Mouse (Mus musculus) ES-Bruce4 (cell line): ENCODE measurements around the gene Pogz. TPM values are rescaled to one million over a fixed set of nuclear protein-coding genes. Genes with fewer than 3 reads are reported as not detected.

ENCODE experiments used
- H3K27ac ChIP-seq: 2 replicates; pipeline ENCODE4 v1.5.1; 2012; ENCODE audit warnings: low read length, inconsistent platforms; ENCODE audit not compliant: insufficient read depth
- H3K27me3 ChIP-seq: 2 replicates; pipeline ENCODE4 v1.6.1; 2012; ENCODE audit warnings: mild to moderate bottlenecking, low read length, inconsistent platforms; ENCODE audit not compliant: control insufficient read depth, poor library complexity, insufficient read depth, severe bottlenecking
- H3K36me3 ChIP-seq: 2 replicates; pipeline ENCODE4 v1.6.1; 2012; ENCODE audit warnings: inconsistent platforms, mild to moderate bottlenecking, low read length, moderate library complexity; ENCODE audit not compliant: control insufficient read depth, poor library complexity, insufficient read depth, severe bottlenecking
- H3K4me1 ChIP-seq: one replicate; pipeline ENCODE4 v1.8.1; 2011; ENCODE audit warnings: low read length; ENCODE audit not compliant: control insufficient read depth, insufficient read depth
- H3K4me3 ChIP-seq: 2 replicates; pipeline ENCODE4 v1.5.1; 2011; ENCODE audit warnings: low read depth, mild to moderate bottlenecking, low read length
- H3K9ac ChIP-seq: 2 replicates; pipeline ENCODE4 v1.6.1; 2012; ENCODE audit warnings: low read depth, mild to moderate bottlenecking, inconsistent platforms; ENCODE audit not compliant: poor library complexity, severe bottlenecking
- H3K9me3 ChIP-seq: replicated peaks from 2 replicates; pipeline ENCODE4 v1.6.1; 2012; ENCODE audit warnings: mild to moderate bottlenecking, low read length, inconsistent platforms; ENCODE audit not compliant: control insufficient read depth, poor library complexity, insufficient read depth, severe bottlenecking
- CTCF ChIP-seq: IDR thresholded peaks from one replicate; pipeline ENCODE4 v1.8.1; 2011; ENCODE audit warnings: low read depth, low read length
- EP300 ChIP-seq: IDR thresholded peaks from 2 replicates; pipeline ENCODE4 v1.6.1; 2011; ENCODE audit warnings: low read depth, low read length; ENCODE audit not compliant: insufficient read depth
- POLR2A ChIP-seq: IDR thresholded peaks from one replicate; pipeline ENCODE4 v1.8.1; 2011; ENCODE audit warnings: low read length; ENCODE audit not compliant: insufficient read depth
- polyA plus RNA-seq: library from polyadenylated mRNA; stranded (reverse); fragments of >200 nt; gene quantifications from 2 replicates; pipeline ENCODE4 v1.2.4, GENCODE M21; 2011; ENCODE audit warnings: low read depth; ENCODE audit not compliant: missing spikeins, insufficient read depth, insufficient read length

The Pogz gene
- polyA plus RNA-seq, 1 experiment: 92.6 TPM

DNA sequence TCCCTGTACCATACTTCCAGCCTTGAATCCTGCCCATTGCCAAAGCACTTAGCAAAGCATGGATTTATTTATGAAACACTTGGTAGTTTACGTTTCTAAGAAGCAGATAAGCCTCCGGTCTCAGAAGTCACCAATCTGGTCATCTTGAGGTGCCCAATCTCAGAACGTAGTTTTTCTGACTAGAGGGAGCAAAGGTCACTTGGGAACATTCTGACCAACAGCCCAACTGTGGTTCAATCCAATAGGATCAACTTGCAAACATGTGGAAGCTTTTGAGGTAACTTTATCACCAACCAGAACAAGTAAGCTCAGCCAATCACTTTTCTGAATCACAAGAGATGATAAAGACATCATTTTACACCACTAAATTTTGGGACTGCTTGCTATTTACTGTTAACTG is 2.0 kb upstream of the Pogz start:
- no peak overlapping the region for H3K9ac ChIP-seq
- no peak overlapping the region for H3K27ac ChIP-seq
- no peak overlapping the region for H3K4me3 ChIP-seq
- no peak for TF ChIP-seq CTCF
- TF ChIP-seq POLR2A: no peak
- TF ChIP-seq EP300: no peak
- no peaks in the 10 kb centered on the region for H3K36me3 ChIP-seq
- no peaks in the 10 kb centered on the region for H3K9me3 ChIP-seq
- H3K27me3 ChIP-seq: no peaks in the 10 kb centered on the region; the same call in 1 of the 2 replicates
- no peaks in the 10 kb centered on the region for H3K4me1 ChIP-seq

DNA sequence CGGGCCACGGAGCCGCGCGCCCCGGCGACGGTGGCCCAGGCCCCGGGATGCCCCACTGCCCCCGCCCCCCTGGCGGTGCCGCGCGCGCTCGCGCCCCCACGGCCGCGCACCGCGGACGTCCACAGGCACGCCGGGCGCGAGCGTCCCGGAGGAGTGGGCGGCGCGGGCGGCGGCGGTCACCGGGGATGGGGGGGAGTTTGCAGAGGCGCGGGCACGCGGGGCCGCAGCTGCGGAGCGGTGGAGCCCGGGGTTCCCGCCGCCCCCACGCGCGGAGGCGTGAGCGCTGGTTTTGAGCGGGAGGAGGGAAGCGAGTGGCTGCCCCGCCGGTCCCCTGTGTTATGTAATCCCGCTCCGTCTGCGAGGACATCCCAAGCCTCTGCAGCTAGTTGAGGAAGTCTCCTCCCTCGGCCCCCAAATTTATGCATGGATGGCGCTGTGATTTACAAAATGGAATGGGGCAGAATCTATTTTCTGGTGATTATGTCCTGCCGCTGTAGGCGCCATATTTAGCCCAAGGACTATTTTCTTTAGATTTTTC is 661 bp downstream of the Pogz start:
- no peaks in the 10 kb centered on the region for H3K4me1 ChIP-seq
- no peaks in the 10 kb centered on the region for H3K36me3 ChIP-seq
- peak overlapping the region; percentile 100 for H3K9ac ChIP-seq
- no peaks in the 10 kb centered on the region; the same call in 1 of the 2 replicates for H3K27me3 ChIP-seq
- H3K27ac ChIP-seq: peak overlapping the region; percentile 4; the same call in 1 of the 2 replicates
- H3K4me3 ChIP-seq: peak overlapping the region; percentile 75
- no peaks in the 10 kb centered on the region for H3K9me3 ChIP-seq
- no peak for TF ChIP-seq EP300
- no peak for TF ChIP-seq POLR2A
- no peak for TF ChIP-seq CTCF

GRCm38 (mm10) chr3:94838631-94839030 is 1.3 kb downstream of the Pogz start:
- H3K4me1 ChIP-seq: no peaks in the 10 kb centered on the region
- H3K9ac ChIP-seq: peak overlapping the region; percentile 100
- H3K36me3 ChIP-seq: no peaks in the 10 kb centered on the region
- TF ChIP-seq EP300 (no peak), CTCF (no peak), POLR2A (no peak)
- H3K4me3 ChIP-seq: peak overlapping the region; percentile 75
- H3K27me3 ChIP-seq: no peaks in the 10 kb centered on the region; the same call in 1 of the 2 replicates
- peak overlapping the region; percentile 4; the same call in 1 of the 2 replicates for H3K27ac ChIP-seq
- no peaks in the 10 kb centered on the region for H3K9me3 ChIP-seq

GRCm38 (mm10) chr3:94839101-94839500 is 1.7 kb downstream of the Pogz start:
- Histone ChIP-seq H3K4me1 (no peaks in the 10 kb centered on the region), H3K9ac (no peak overlapping the region), H3K4me3 (no peak overlapping the region), H3K9me3 (no peaks in the 10 kb centered on the region), H3K36me3 (no peaks in the 10 kb centered on the region), H3K27me3 (no peaks in the 10 kb centered on the region; the same call in 1 of the 2 replicates), H3K27ac (no peak overlapping the region)
- TF ChIP-seq CTCF (no peak), EP300 (no peak), POLR2A (no peak)

- H3K36me3 ChIP-seq: no peaks in the 10 kb centered on the region
- peak overlapping the region; percentile 61; the same call in 1 of the 2 replicates for H3K27ac ChIP-seq
- no peak overlapping the region for H3K9ac ChIP-seq
- H3K9me3 ChIP-seq: no peaks in the 10 kb centered on the region
- H3K4me1 ChIP-seq: peaks cover 4% of the 10 kb centered on the region
- TF ChIP-seq POLR2A: no peak
- no peak for TF ChIP-seq EP300
- no peak for TF ChIP-seq CTCF
- no peaks in the 10 kb centered on the region for H3K27me3 ChIP-seq
- no peak overlapping the region for H3K4me3 ChIP-seq
These were observed 10.0 kb downstream of the Pogz start for GRCm38 (mm10) chr3:94847382-94847781.

GRCm38 (mm10) chr3:94849338-94849737 is 12.0 kb downstream of the Pogz start:
- no peaks in the 10 kb centered on the region for H3K27me3 ChIP-seq
- no peaks in the 10 kb centered on the region for H3K36me3 ChIP-seq
- no peaks in the 10 kb centered on the region for H3K9me3 ChIP-seq
- no peak overlapping the region for H3K9ac ChIP-seq
- no peak overlapping the region for H3K4me3 ChIP-seq
- no peak for TF ChIP-seq EP300
- no peak for TF ChIP-seq POLR2A
- H3K27ac ChIP-seq: no peak overlapping the region
- peaks cover 4% of the 10 kb centered on the region for H3K4me1 ChIP-seq
